Mouse (Mus musculus) E14TG2a.4 (cell line): ENCODE data around the gene Tlcd2.

ENCODE experiments used
- H3K27me3 ChIP-seq: 2 replicates; pipeline ENCODE4 v1.6.1; 2014; ENCODE audit warnings: low read length, control low read depth; ENCODE audit not compliant: insufficient read depth
- H3K36me3 ChIP-seq: 2 replicates; pipeline ENCODE4 v1.6.1; 2014; ENCODE audit warnings: low read length, control low read depth; ENCODE audit not compliant: insufficient read depth
- H3K4me1 ChIP-seq: replicated peaks from 2 replicates; pipeline ENCODE4 v1.6.1; 2014; ENCODE audit warnings: low read depth, low read length, control low read depth
- H3K4me3 ChIP-seq: replicated peaks from 2 replicates; pipeline ENCODE4 v1.5.1; 2014; ENCODE audit warnings: mild to moderate bottlenecking, low read length
- H3K9me3 ChIP-seq: 2 replicates; pipeline ENCODE4 v1.6.1; 2014; ENCODE audit warnings: low read length, control low read depth
- CTCF ChIP-seq: conservative IDR thresholded peaks from 2 replicates; pipeline ENCODE4 v1.5.1; 2014; ENCODE audit warnings: low read length
- NANOG ChIP-seq: IDR thresholded peaks from 2 replicates; pipeline ENCODE4 v1.6.1; 2014; ENCODE audit warnings: borderline replicate concordance, low read length, mixed read lengths
- POU5F1 ChIP-seq: IDR thresholded peaks from 2 replicates; pipeline ENCODE4 v1.6.1; 2014; ENCODE audit warnings: low read length, borderline replicate concordance

Tlcd2 gene

DNA sequence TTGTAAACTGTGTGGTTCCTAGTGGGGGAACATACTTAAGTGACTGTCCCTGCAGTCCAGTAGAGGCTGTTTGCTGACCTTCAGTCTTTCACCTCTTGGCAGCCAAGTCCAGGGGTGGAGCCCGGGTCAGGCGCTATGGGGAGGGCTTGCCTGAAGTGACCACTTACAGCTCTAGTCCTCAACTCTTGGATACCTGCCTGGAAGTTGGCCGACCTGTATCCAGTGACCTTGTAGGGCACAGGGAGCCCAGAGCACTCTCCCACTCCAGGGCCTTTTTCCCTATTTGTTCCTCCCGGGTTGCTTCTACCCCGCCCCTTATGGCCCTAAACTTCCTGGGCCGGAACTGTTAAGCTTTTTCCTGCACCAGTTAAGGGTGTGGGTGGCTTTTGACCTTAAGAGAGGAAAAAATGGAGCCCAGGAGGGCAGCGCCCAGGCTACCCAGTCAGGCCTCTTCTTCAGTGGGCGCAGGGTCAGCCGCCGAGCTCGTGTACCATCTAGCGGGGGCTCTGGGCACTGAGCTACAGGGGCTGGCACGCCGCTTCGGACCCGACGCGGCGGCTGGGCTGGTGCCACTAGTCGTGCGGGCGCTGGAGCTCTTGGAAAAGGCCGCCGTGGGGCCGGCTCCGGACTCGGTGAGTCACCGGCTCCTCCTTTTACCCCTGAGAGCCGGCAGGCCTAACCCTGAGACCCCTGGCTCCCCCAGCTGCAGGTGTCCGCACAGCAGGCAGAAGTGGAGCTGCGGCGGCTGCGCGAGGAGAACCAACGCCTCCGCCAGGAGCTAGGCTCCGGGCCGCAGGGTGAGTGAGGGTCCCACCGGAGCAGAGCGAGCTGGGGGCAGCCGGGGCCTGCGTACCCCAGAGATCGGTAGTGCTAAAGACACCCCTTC, 48.5 kb downstream of the Tlcd2 start, which contains the start of gene Rilp:
Rilp (plus strand) TSS at position 354 of the 886 bp plus-strand sequence.
- TF ChIP-seq CTCF (no peak), NANOG (no peak), POU5F1 (no peak)
- Histone ChIP-seq H3K4me1 (peaks cover 48% of the 10 kb centered on the region), H3K9me3 (no peaks in the 10 kb centered on the region), H3K27me3 (peaks cover 30% of the 10 kb centered on the region), H3K36me3 (peaks cover 52% of the 10 kb centered on the region), H3K4me3 (peak within 1 kb of the TSS; percentile 86)

DNA sequence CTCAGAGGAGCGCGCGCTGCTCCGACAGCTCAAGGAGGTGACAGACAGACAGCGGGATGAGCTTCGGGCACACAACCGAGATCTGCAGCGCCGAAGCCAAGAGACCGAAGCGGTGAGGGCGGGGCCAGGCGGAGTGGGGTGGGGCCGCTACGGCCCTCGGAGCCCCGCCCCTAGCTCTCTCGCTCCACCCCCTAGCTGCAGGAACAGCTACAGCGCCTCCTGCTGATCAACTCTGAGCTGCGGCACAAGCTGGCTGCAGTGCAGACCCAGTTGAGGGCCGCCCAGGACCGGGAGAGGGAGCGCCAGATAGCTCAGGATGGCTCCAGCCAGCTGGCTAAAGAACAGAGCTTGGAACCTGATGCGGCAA, 49.1 kb downstream of the Tlcd2 start:
- H3K9me3 ChIP-seq = no peaks in the 10 kb centered on the region
- peaks cover 36% of the 10 kb centered on the region for H3K27me3 ChIP-seq
- H3K4me1 ChIP-seq = peaks cover 54% of the 10 kb centered on the region
- TF ChIP-seq POU5F1 (no peak), CTCF (peak; percentile 73), NANOG (no peak)
- peaks cover 46% of the 10 kb centered on the region for H3K36me3 ChIP-seq
- H3K4me3 ChIP-seq = peak overlapping the region; percentile 86

DNA sequence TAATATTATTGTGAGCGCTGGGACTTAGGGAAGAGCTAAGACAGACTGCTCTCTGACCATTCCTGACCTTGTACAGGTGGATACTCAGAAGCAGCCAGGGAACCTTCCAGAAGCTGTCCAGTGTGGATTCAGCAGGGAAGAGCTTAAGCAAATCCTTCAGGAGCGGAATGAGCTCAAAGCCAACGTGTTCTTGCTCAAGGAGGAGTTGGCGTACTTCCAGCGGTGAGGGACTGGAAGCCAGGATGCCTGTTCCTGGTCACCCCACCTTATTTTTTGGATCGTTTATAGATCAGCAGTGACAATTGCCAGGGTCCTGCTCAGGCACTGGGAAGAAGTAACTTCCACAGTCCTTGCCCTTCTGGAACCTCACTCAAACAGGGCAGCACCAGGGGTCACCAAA, 49.7 kb downstream of the Tlcd2 start:
- TF ChIP-seq CTCF (no peak), NANOG (no peak), POU5F1 (no peak)
- peaks cover 36% of the 10 kb centered on the region for H3K27me3 ChIP-seq
- H3K4me1 ChIP-seq = peaks cover 54% of the 10 kb centered on the region
- no peak overlapping the region for H3K4me3 ChIP-seq
- H3K36me3 ChIP-seq = peaks cover 40% of the 10 kb centered on the region
- H3K9me3 ChIP-seq = no peaks in the 10 kb centered on the region

DNA sequence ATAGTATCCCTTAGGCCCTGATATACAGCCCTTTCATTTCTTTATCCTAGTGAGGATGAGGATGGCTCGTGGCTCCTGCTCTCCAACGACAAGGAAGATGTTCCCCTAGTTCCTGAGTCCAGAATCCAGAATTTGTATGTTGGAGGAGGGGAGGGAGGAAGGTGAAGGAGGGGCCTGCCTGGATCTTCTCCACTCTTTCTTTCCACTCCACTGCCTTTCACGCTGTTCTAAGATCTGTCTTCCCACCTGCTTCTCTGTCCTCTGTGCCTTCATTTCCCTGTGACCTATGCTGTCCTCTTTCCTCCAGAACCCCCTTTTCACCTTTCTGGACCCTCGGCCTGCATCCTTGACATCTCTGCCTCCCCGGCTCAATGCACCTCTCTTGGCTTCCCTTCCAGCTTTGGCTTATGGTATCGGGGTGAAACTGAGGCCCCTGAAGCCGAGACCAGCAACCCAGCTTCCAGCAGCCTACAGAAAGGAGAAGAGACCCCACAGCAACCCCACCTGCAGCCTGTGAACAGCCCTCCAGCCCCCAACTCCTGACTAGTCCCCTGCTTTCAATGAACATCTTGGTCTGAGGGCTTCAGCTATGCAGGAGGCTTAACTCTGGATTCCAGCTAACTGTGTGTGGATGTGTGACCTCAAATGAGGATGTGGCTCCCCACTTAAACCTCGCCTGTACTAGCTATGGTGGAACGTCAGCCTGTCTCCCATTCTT, 50.9 kb downstream of the Tlcd2 start:
- H3K36me3 ChIP-seq = peaks cover 28% of the 10 kb centered on the region
- no peak for TF ChIP-seq CTCF
- no peak for TF ChIP-seq POU5F1
- TF ChIP-seq NANOG = no peak
- H3K4me1 ChIP-seq = peaks cover 54% of the 10 kb centered on the region
- no peak overlapping the region for H3K4me3 ChIP-seq
- H3K9me3 ChIP-seq = no peaks in the 10 kb centered on the region
- peaks cover 36% of the 10 kb centered on the region for H3K27me3 ChIP-seq

DNA sequence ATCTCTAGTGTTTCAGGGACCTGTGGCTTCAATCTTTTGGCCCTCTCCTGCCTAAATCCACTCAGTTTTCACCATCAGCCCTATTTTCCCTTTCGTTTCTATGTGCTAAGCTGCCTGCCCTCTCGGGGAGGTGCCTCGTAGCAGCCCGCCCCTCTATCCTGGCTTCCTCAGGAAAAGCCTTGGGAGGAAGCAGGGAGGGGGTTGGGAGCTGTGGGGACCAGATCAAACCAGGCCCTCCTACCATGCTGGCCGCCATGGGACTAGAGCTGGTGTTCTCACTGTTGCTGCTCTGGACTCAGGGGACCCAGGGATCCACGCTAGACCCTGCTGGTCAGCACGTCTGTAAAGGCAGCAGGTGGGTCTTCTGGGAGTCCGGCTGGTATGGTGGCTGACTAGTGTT, 51.8 kb downstream of the Tlcd2 start, which contains the start of gene Scarf1:
Scarf1 (plus strand) TSS at position 205 of the 400 bp plus-strand sequence.
- peak within 1 kb of the TSS; percentile 41 for H3K4me3 ChIP-seq
- H3K36me3 ChIP-seq = peaks cover 19% of the 10 kb centered on the region
- H3K9me3 ChIP-seq = no peaks in the 10 kb centered on the region
- H3K4me1 ChIP-seq = peaks cover 51% of the 10 kb centered on the region
- peaks cover 36% of the 10 kb centered on the region for H3K27me3 ChIP-seq
- TF ChIP-seq NANOG (no peak), CTCF (no peak), POU5F1 (no peak)

DNA sequence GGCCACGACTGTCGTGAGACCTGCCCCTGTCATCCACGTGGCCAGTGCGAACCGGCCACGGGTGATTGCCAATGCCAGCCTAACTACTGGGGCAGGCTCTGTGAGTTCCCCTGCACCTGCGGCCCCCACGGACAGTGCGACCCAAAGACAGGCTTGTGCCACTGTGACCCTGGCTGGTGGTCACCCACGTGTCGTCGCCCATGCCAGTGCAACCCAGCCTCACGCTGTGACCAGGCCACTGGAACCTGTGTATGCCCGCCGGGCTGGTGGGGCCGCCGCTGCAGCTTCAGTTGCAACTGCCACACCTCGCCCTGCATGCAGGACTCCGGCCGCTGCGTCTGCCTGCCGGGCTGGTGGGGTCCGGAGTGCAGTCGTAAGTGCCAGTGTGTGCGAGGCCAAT, 53.7 kb downstream of the Tlcd2 start:
- no peaks in the 10 kb centered on the region for H3K9me3 ChIP-seq

DNA sequence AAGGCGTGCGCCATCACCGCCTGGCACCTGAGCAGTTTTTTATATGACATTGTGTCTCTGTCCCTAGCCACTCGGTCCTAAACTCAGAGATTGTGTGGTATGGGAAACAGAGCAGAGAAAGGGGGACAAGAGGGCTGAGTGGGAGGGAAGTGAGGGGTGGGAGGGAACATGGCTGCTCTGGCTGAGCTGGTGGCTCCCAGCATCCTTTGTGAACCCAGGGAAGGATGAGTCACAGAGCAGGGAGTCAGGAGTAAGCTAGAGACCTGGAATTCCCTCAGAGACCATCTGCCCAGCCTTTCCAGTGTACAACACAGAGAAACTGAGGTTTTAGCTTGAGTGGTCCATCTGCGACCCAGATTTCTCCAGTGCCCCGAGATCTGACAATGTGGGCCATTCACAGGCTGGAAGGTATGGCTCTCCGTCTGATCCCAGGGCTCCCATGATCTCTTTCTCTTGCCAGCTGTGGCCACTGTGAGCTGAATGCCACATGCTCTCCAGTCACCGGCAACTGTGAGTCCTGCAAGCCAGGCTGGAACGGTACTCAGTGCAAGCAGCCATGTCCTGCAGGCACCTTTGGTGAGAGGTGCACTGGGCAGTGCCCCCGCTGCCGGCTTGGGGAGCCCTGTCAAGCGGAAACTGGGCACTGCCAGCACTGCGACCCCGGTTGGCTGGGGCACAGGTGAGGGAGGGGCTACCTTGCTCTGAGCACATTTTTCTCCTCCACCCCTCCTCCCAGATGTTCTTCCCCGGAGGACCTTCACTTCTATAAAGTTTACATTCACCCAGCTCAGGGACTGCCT, 58.5 kb downstream of the Tlcd2 start:
- peak overlapping the region; percentile 64 for H3K4me3 ChIP-seq
- TF ChIP-seq POU5F1 = no peak
- no peak for TF ChIP-seq NANOG
- no peak for TF ChIP-seq CTCF
- H3K36me3 ChIP-seq = no peaks in the 10 kb centered on the region
- H3K27me3 ChIP-seq = peaks cover 10% of the 10 kb centered on the region
- no peaks in the 10 kb centered on the region for H3K9me3 ChIP-seq
- H3K4me1 ChIP-seq = peaks cover 20% of the 10 kb centered on the region

More for the DNA sequence above, 53.7 kb downstream of the Tlcd2 start:
- Histone ChIP-seq H3K36me3 (0 out of 2 replicates have a peak, but pooled peaks cover 3% of the 10 kb centered on the region), H3K4me1 (peaks cover 42% of the 10 kb centered on the region), H3K27me3 (peaks cover 36% of the 10 kb centered on the region), H3K4me3 (peak overlapping the region; percentile 69)
- TF ChIP-seq POU5F1 = no peak
- no peak for TF ChIP-seq CTCF
- TF ChIP-seq NANOG = no peak
